Mouse (Mus musculus): ENCODE measurements around the gene Gm12248. TPM values are rescaled to one million over a fixed set of nuclear protein-coding genes. Genes with fewer than 3 reads are reported as not detected.

Gm12248 gene
- polyA plus RNA-seq, 1 experiment from 2014 or later, result not detected

Other genes with a start within 250 kb of the Gm12248 start
- gene Larp1, start 84.1 kb downstream of the Gm12248 start, polyA plus RNA-seq (2014; fragmentation: Nextera tagmentation; extraction: Ambion mirVana), result 20.5 and 22.3 TPM in 2 replicates
- gene Cnot8, start 11.0 kb upstream of the Gm12248 start, polyA plus RNA-seq (2014; fragmentation: Nextera tagmentation; extraction: Ambion mirVana), result 95.8 and 103 TPM in 2 replicates
- gene Gemin5, start 75.4 kb upstream of the Gm12248 start, polyA plus RNA-seq (2014; fragmentation: Nextera tagmentation; extraction: Ambion mirVana), result 27.4 and 27.7 TPM in 2 replicates
- 119 TPM in 2 replicates for gene Mrpl22, start 78.5 kb upstream of the Gm12248 start, polyA plus RNA-seq (2014; fragmentation: Nextera tagmentation; extraction: Ambion mirVana)
- gene Igtp, start 106.4 kb upstream of the Gm12248 start, polyA plus RNA-seq (2014; fragmentation: Nextera tagmentation; extraction: Ambion mirVana), result 2.0 and 2.3 TPM in 2 replicates
- 0.28 and 0.47 TPM in 2 replicates for gene Irgm2, start 106.5 kb upstream of the Gm12248 start, polyA plus RNA-seq (2014; fragmentation: Nextera tagmentation; extraction: Ambion mirVana)
- gene 4930438A08Rik, start 181.7 kb upstream of the Gm12248 start, polyA plus RNA-seq (2014; fragmentation: Nextera tagmentation; extraction: Ambion mirVana), result 0.08 TPM in 1 of 2 replicates, not detected in the other
- gene Zfp692, start 213.9 kb upstream of the Gm12248 start, polyA plus RNA-seq (2014; fragmentation: Nextera tagmentation; extraction: Ambion mirVana), result 17.4 and 20.0 TPM in 2 replicates
- gene Zfp672, start 237.2 kb upstream of the Gm12248 start, polyA plus RNA-seq (2014; fragmentation: Nextera tagmentation; extraction: Ambion mirVana), result 30.6 and 33.2 TPM in 2 replicates
- gene Sh3bp5l, start 237.6 kb upstream of the Gm12248 start, polyA plus RNA-seq (2014; fragmentation: Nextera tagmentation; extraction: Ambion mirVana), result 36.7 and 41.0 TPM in 2 replicates